Mouse (Mus musculus) C2C12 (cell line): Measurements from ENCODE around the gene Btbd2. TPM values are rescaled to one million over a fixed set of nuclear protein-coding genes. Genes with fewer than 3 reads are reported as not detected.

Experiments used
- H3K27me3 ChIP-seq: one replicate; pipeline ENCODE4 v1.6.1; 2011; ENCODE audit not compliant: control insufficient read depth, insufficient read depth, insufficient read length
- H3K36me3 ChIP-seq: one replicate; pipeline ENCODE4 v1.6.1; 2011; ENCODE audit not compliant: control insufficient read depth, insufficient read depth
- H3K4me3 ChIP-seq: one replicate; pipeline ENCODE4 v1.5.1; 2011; ENCODE audit warnings: mild to moderate bottlenecking, control low read depth; ENCODE audit not compliant: poor library complexity, insufficient read depth, severe bottlenecking
- H3K79me2 ChIP-seq: one replicate; pipeline ENCODE4 v1.6.1; 2011; ENCODE audit not compliant: control insufficient read depth, insufficient read depth
- H3K79me3 ChIP-seq: one replicate; pipeline ENCODE4 v1.6.1; 2011; ENCODE audit warnings: low read depth, control low read depth
- H3ac ChIP-seq: one replicate; pipeline ENCODE3; 2011; ENCODE audit warnings: low read depth; ENCODE audit not compliant: control insufficient read depth, insufficient read length
- CEBPB ChIP-seq: IDR thresholded peaks from one replicate; pipeline ENCODE4 v1.6.1; 2011; ENCODE audit warnings: low read depth, mild to moderate bottlenecking, control low read depth, moderate library complexity
- CTCF ChIP-seq: IDR thresholded peaks from one replicate; pipeline ENCODE4 v1.5.1; 2011; ENCODE audit not compliant: control insufficient read depth, insufficient read depth, insufficient read length
- FOSL1 ChIP-seq: IDR thresholded peaks from one replicate; pipeline ENCODE4 v1.8.0; 2011; ENCODE audit warnings: mild to moderate bottlenecking, low read length; ENCODE audit not compliant: poor library complexity, insufficient read depth, severe bottlenecking
- MAX ChIP-seq: IDR thresholded peaks from one replicate; pipeline ENCODE4 v1.6.1; 2011; ENCODE audit warnings: mild to moderate bottlenecking, control low read depth
- MYOD1 ChIP-seq: IDR thresholded peaks from one replicate; pipeline ENCODE4 v1.6.1; 2011; ENCODE audit warnings: low read depth; ENCODE audit not compliant: control insufficient read depth, insufficient read length
- MYOG ChIP-seq: IDR thresholded peaks from one replicate; pipeline ENCODE4 v1.6.1; 2011; ENCODE audit not compliant: control insufficient read depth, insufficient read length; ENCODE audit errors: extremely low read depth
- USF1 ChIP-seq: IDR thresholded peaks from one replicate; pipeline ENCODE4 v1.6.1; 2011; ENCODE audit warnings: low read depth, mild to moderate bottlenecking, control low read depth, moderate library complexity
- long read RNA-seq, 2 experiments: library from polyadenylated mRNA; unstranded; transcript quantifications; one replicate each; pipeline ENCODE4 v2.0.0; 2019 to 2020
- polyA plus RNA-seq: library from polyadenylated mRNA; unstranded; fragments of >200 nt; fragmentation: generic; extraction: Trizol; gene quantifications from one replicate; pipeline ENCODE4 v1.2.1, GENCODE M21; 2012; ENCODE audit warnings: missing spikeins

Btbd2 gene
- 53.8 TPM for polyA plus RNA-seq
- long read RNA-seq, experiment 1, partial matches to known transcripts, result 12 of 14 reads
- long read RNA-seq, experiment 1, other reads (novel, unspliced or antisense), result 1 of 14 reads
- long read RNA-seq, experiment 2, transcript Btbd2-202 (9 exons, 2,449 nt), result major isoform, 14 of 26 reads
- long read RNA-seq, experiment 2, partial matches to known transcripts, result 5 of 26 reads
- long read RNA-seq, experiment 2, other reads (novel, unspliced or antisense), result 7 of 26 reads

GRCm38 (mm10) chr10:80656863-80657623 lies at the start of gene Btbd2:
TSS of gene Btbd2 (minus strand) at chr10:80657071.
- Histone ChIP-seq H3K27me3 (no peaks in the 10 kb centered on the region), H3K79me3 (peaks cover 7% of the 10 kb centered on the region), H3K4me3 (peak within 1 kb of the TSS; percentile 89), H3K36me3 (no peaks in the 10 kb centered on the region), H3K79me2 (peaks cover 38% of the 10 kb centered on the region), H3ac (peak within 1 kb of the TSS; percentile 100)
- TF ChIP-seq CEBPB (no peak), MYOD1 (no peak), CTCF (no peak), MYOG (no peak), FOSL1 (no peak), USF1 (no peak), MAX (no peak)

- H3K27me3 ChIP-seq, result no peaks in the 10 kb centered on the region
- no peak overlapping the region for H3ac ChIP-seq
- peaks cover 39% of the 10 kb centered on the region for H3K36me3 ChIP-seq
- TF ChIP-seq FOSL1 (no peak), USF1 (no peak), MYOG (no peak)
- H3K79me2 ChIP-seq, result peaks cover 4% of the 10 kb centered on the region
- H3K4me3 ChIP-seq, result no peak overlapping the region
- H3K79me3 ChIP-seq, result no peaks in the 10 kb centered on the region
Observed at GRCm38 (mm10) chr10:80705479-80705878, 48.6 kb upstream of the Btbd2 start.

GRCm38 (mm10) chr10:80705033-80705432 lies 48.2 kb upstream of the Btbd2 start:
- TF ChIP-seq FOSL1 (no peak), CTCF (no peak), USF1 (no peak), CEBPB (no peak), MYOG (no peak), MAX (no peak), MYOD1 (no peak)
- no peak overlapping the region for H3ac ChIP-seq
- H3K79me3 ChIP-seq, result peaks cover 2% of the 10 kb centered on the region
- no peak overlapping the region for H3K4me3 ChIP-seq
- peaks cover 35% of the 10 kb centered on the region for H3K36me3 ChIP-seq
- H3K27me3 ChIP-seq, result no peaks in the 10 kb centered on the region
- peaks cover 8% of the 10 kb centered on the region for H3K79me2 ChIP-seq

- Histone ChIP-seq H3K79me2 (peaks cover 14% of the 10 kb centered on the region), H3K36me3 (peaks cover 32% of the 10 kb centered on the region), H3K79me3 (peaks cover 6% of the 10 kb centered on the region), H3ac (no peak overlapping the region), H3K27me3 (no peaks in the 10 kb centered on the region), H3K4me3 (no peak overlapping the region)
- TF ChIP-seq CTCF, result no peak
- no peak for TF ChIP-seq FOSL1
- TF ChIP-seq MYOG, result no peak
- TF ChIP-seq MAX, result no peak
- TF ChIP-seq USF1, result no peak
- no peak for TF ChIP-seq MYOD1
- TF ChIP-seq CEBPB, result no peak
Observed at GRCm38 (mm10) chr10:80704418-80704817, 47.5 kb upstream of the Btbd2 start.

- Histone ChIP-seq H3ac (peak overlapping the region; percentile 12), H3K27me3 (no peaks in the 10 kb centered on the region), H3K79me3 (peaks cover 6% of the 10 kb centered on the region), H3K4me3 (no peak overlapping the region), H3K79me2 (peaks cover 22% of the 10 kb centered on the region), H3K36me3 (peaks cover 31% of the 10 kb centered on the region)
- no peak for TF ChIP-seq MYOD1
- no peak for TF ChIP-seq CEBPB
- no peak for TF ChIP-seq MYOG
- TF ChIP-seq CTCF, result no peak
- TF ChIP-seq FOSL1, result no peak
- no peak for TF ChIP-seq USF1
- TF ChIP-seq MAX, result no peak
Observed at GRCm38 (mm10) chr10:80703643-80704042, 46.8 kb upstream of the Btbd2 start.
